Mouse (Mus musculus) embryonic facial prominence, embryonic 12.5 days (tissue): Measurements from ENCODE around the gene Plxna1. TPM values are rescaled to one million over a fixed set of nuclear protein-coding genes. Genes with fewer than 3 reads are reported as not detected.

Source experiments
- ATAC-seq: fragments of 200-750 bp; cut with Nextera tagmentation; 2 replicates; pipeline ENCODE4 v1.8.0; 2017; ENCODE audit not compliant: insufficient number of reproducible peaks, insufficient read depth, low FRiP score, low TSS enrichment
- H3K27ac ChIP-seq: fragments of 300-500 bp; sonication (generic); 2 replicates; pipeline ENCODE4 v1.5.1; 2016; ENCODE audit warnings: mild to moderate bottlenecking
- H3K27me3 ChIP-seq: fragments of 300-500 bp; sonication (generic); 2 replicates; pipeline ENCODE4 v1.6.1; 2016; ENCODE audit warnings: mild to moderate bottlenecking, moderate library complexity
- H3K36me3 ChIP-seq: fragments of 300-500 bp; sonication (generic); 2 replicates; pipeline ENCODE4 v1.6.1; 2016; ENCODE audit warnings: mild to moderate bottlenecking
- H3K4me1 ChIP-seq: fragments of 300-500 bp; sonication (generic); 2 replicates; pipeline ENCODE4 v1.6.1; 2016
- H3K4me2 ChIP-seq: fragments of 300-500 bp; sonication (generic); replicated peaks from 2 replicates; pipeline ENCODE4 v1.6.1; 2016; ENCODE audit warnings: mild to moderate bottlenecking, moderate library complexity
- H3K4me3 ChIP-seq: fragments of 300-500 bp; sonication (generic); 2 replicates; pipeline ENCODE4 v1.5.1; 2016; ENCODE audit warnings: mild to moderate bottlenecking
- H3K9ac ChIP-seq: fragments of 300-500 bp; sonication (generic); 2 replicates; pipeline ENCODE4 v1.6.1; 2016; ENCODE audit warnings: mild to moderate bottlenecking, moderate library complexity
- H3K9me3 ChIP-seq: fragments of 300-500 bp; sonication (generic); 2 replicates; pipeline ENCODE4 v1.6.1; 2016; ENCODE audit warnings: mild to moderate bottlenecking, moderate library complexity
- WGBS: fragments of 180-500 bp; shearing (Covaris S2); methylation state at CpG from one replicate; pipeline ENCODE4 v1.1.7; 2016; 5-methylcytosine and 5-hydroxymethylcytosine counted together
- polyA plus RNA-seq: library from polyadenylated mRNA; unstranded; fragments of >200 nt; fragmentation: Nextera tagmentation; extraction: Ambion mirVana; gene quantifications from 2 replicates; pipeline ENCODE4 v1.2.1, GENCODE M21; 2016

Gene Plxna1
- polyA plus RNA-seq, 1 experiment from 2014 or later = 37.1 TPM

DNA sequence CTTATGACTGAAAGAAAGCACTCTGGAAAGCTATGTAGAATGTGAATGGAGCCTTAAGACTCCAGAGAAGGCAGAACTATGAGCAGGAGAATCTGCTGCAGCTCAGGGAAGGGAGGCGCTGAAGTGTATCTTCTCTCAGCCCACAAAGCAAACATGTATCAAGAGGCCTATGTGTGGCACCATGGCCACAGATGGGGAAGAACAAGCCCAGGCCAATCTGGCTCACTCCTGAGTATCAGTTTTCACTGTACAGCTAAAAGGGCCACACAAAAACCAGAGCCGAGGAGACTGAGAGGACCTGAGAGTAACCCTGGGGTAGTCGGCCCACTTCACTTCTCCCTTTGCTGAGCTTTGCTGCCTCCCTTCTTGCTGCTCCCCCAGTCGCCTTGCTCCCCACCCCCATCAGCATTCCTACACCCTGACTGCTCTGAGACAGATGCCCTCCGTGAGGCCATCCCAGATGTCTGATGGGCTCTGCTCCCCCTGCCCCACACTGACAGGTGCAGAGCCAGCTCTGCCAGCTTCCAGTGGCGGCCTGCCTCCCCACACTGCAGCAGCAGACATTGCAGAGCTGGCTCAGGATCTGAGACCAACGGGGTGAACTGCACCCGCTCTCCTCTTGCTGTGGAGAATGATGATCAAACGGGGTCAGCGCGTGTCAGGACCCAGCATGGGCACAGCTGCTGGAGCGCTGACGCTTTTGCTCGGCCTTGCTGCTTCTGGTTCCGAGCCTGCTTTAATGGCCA, 34.5 kb downstream of the Plxna1 start:
- H3K36me3 ChIP-seq = peaks cover 88% of the 10 kb centered on the region
- H3K9me3 ChIP-seq = no peaks in the 10 kb centered on the region
- ATAC-seq = no peak
- H3K4me1 ChIP-seq = no peaks in the 10 kb centered on the region
- no peak overlapping the region for H3K4me2 ChIP-seq
- 72% methylated on average over 15 of the region's 15 CpGs for WGBS
- H3K27ac ChIP-seq = peak overlapping the region; percentile 9; the same call in 1 of the 2 replicates
- H3K4me3 ChIP-seq = no peak overlapping the region
- no peaks in the 10 kb centered on the region for H3K27me3 ChIP-seq
- no peak overlapping the region for H3K9ac ChIP-seq

DNA sequence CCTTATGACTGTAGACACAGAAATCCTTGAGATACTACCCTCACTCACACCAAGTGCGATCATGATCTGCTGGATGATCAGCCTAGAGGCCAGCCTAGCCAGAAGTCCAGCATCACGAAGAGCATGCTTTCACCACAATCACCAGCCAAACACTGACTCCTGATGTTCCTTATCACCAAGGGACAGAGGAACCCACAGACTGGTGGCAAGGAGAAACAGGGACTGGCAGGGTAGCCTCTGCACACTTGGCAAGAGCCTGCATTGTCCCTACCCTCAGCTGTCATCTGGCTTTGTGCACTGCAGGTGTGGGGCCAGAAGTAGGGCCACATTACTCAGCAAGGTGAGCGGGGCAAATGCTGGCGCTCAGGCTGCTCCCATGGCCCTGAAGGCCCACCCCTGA, 37.6 kb downstream of the Plxna1 start:
- Histone ChIP-seq H3K36me3 (peaks cover 88% of the 10 kb centered on the region), H3K4me3 (no peak overlapping the region), H3K27ac (no peak overlapping the region), H3K9ac (no peak overlapping the region), H3K4me1 (no peaks in the 10 kb centered on the region), H3K27me3 (no peaks in the 10 kb centered on the region), H3K9me3 (no peaks in the 10 kb centered on the region), H3K4me2 (no peak overlapping the region)
- WGBS = 95% methylated on average over 4 of the region's 4 CpGs
- ATAC-seq = no peak

DNA sequence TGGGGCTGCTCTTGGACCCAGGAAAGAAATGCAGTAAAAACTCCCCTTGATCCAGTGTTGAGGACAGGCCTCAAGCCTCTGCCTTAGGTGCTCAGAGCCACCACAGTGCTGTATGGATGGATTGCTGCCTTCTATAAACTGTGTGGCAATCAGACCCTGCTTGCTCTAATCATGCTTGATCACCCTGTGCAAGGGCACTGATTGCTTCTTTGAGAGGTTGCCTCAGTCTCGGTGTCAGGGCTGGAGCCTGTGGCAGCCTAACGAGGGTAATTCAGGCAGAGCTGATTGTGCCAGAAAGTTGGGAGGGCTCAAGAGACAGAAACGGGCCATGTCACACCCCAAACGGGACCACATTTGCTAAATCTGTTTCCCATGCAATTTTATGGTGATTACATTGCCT, 47.2 kb downstream of the Plxna1 start:
- 46% methylated on average over 4 of the region's 4 CpGs for WGBS
- Histone ChIP-seq H3K27ac (no peak overlapping the region), H3K36me3 (peaks cover 40% of the 10 kb centered on the region), H3K4me3 (no peak overlapping the region), H3K4me1 (no peaks in the 10 kb centered on the region), H3K9ac (no peak overlapping the region), H3K27me3 (no peaks in the 10 kb centered on the region), H3K9me3 (no peaks in the 10 kb centered on the region), H3K4me2 (no peak overlapping the region)
- ATAC-seq = no peak

DNA sequence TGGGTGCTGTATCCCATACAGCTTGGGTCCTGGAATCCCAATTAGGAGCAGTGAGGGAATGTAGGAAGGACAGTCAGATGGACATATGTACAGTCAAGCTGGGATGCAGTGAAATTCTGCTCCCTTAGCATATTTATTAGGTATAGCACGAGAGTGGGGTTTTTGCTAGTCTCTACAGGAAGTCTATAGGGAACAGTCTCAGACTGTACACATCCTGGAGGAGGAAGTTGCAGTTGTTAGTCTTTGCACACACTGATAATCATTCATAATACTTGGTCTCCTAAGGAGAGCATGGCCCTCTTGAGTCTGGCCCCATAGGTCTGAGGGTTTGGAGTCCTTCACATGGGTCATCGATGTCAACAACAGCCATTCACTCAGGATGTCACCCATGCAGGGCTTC, 50.9 kb downstream of the Plxna1 start:
- WGBS = 86% methylated on average over 2 of the region's 2 CpGs

DNA sequence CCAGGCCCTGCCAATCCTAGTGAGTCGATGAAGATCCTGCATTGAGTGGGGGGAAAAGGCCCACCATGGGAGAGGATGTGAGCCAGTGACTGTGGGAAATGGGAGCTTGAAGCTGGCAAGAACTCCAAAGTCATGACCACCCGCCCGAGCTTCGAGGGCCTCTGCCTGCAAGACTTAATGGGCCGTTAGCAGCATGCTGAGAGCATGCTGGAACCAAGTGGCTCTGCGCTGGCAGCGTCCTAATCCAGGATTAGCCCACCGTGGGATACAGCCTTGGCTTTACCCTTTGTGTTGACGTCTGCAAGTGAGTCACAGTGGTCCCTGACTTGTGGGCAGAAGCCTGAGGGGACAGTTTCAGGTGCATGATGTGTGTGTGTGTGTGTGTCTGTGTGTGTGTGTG, 52.2 kb downstream of the Plxna1 start:
- 0 out of 2 replicates have a peak, but pooled peaks cover 4% of the 10 kb centered on the region for H3K9me3 ChIP-seq
- H3K27ac ChIP-seq = no peak overlapping the region
- no peak overlapping the region for H3K4me2 ChIP-seq
- H3K4me1 ChIP-seq = no peaks in the 10 kb centered on the region
- 48% methylated on average over 9 of the region's 9 CpGs for whole genome bisulfite sequencing
- no peak overlapping the region for H3K4me3 ChIP-seq
- no peaks in the 10 kb centered on the region for H3K27me3 ChIP-seq
- ATAC-seq = no peak
- no peak overlapping the region for H3K9ac ChIP-seq
- H3K36me3 ChIP-seq = no peaks in the 10 kb centered on the region

More for the DNA sequence above, 50.9 kb downstream of the Plxna1 start:
- H3K4me2 ChIP-seq = no peak overlapping the region
- 0 out of 2 replicates have a peak, but pooled peaks cover 1% of the 10 kb centered on the region for H3K9me3 ChIP-seq
- H3K27me3 ChIP-seq = no peaks in the 10 kb centered on the region
- H3K36me3 ChIP-seq = peaks cover 3% of the 10 kb centered on the region; the same call in 1 of the 2 replicates
- no peak overlapping the region for H3K4me3 ChIP-seq
- H3K4me1 ChIP-seq = no peaks in the 10 kb centered on the region
- no peak for ATAC-seq
- H3K27ac ChIP-seq = no peak overlapping the region
- H3K9ac ChIP-seq = no peak overlapping the region

DNA sequence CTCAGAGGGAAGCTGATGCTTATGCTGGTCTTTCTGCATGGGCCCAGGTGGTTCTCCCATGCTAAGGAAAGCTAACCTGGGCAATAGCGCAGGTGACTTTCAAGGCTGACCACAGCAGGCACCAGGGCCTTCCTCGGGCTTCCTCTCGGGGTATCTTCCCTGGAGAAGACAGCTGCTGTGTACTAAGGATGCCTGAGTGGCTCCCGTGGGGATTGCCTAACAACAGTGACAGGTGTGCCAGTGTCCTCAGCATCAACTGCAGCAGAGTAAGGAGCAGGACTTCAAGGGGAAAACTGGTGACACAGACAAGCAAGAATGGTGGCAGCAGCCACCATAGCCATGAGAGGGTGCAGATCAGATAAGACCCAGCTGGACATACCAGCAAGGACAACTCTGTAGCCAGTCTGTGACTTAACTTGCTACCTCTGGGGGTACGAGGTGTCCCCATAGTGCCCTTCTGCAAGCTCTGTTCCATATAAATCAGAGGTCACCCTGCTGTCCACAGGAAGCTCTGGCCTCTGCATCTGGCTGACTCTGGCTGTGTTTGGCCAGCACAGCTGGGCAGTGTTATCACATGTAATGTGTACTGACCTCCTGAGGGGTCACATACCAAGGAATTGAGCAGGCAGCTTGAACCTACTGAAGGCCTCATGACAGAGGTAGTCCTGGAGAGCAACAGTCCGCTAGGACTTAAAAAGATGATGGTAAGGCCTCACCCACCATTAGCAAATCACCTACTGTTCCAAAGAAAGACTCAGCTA, 54.0 kb downstream of the Plxna1 start:
- H3K9ac ChIP-seq = no peak overlapping the region
- H3K4me3 ChIP-seq = no peak overlapping the region
- no peak overlapping the region for H3K27ac ChIP-seq
- no peak overlapping the region for H3K4me2 ChIP-seq
- 0 out of 2 replicates have a peak, but pooled peaks cover 4% of the 10 kb centered on the region for H3K9me3 ChIP-seq
- WGBS = 70% methylated on average over 6 of the region's 6 CpGs
- ATAC-seq = no peak
- H3K4me1 ChIP-seq = no peaks in the 10 kb centered on the region
- no peaks in the 10 kb centered on the region for H3K27me3 ChIP-seq
- H3K36me3 ChIP-seq = no peaks in the 10 kb centered on the region

DNA sequence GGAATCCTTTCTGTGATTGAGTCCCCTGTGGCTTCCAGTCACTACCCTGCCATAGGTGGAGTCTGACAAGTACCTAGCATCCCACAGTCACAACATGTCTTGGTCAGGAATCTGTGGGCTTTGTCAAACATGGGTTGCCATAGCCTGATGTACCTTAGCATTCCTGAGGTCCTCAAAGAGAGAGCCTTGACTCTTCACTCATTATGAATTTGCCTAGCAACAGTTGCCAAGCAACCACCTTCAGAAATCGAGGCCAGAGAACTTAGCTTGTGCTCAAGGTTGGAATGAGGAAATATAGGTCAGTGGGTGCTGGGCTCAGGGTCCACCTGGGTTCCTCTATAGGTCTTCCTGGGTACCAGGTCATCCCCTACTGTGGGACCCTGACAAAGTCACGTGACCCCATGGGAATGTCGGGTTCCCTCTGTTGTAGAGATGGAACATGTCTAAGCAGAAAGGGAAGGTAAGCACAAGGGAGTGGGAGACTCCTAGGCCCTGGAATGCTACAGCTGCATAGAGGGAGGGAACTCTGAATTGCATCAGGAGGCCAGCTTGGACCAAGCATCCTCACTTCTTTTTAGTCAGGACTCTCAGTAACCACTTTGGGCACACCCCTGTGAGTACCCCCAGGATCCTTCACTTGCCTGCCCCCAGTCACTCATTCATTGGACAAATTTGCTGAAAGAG, 57.9 kb downstream of the Plxna1 start:
- no peak overlapping the region for H3K4me2 ChIP-seq
- no peak for ATAC-seq
- H3K36me3 ChIP-seq = no peaks in the 10 kb centered on the region
- H3K4me1 ChIP-seq = no peaks in the 10 kb centered on the region
- no peak overlapping the region for H3K9ac ChIP-seq
- WGBS = 66% methylated on average over 3 of the region's 3 CpGs
- 0 out of 2 replicates have a peak, but pooled peaks cover 4% of the 10 kb centered on the region for H3K9me3 ChIP-seq
- no peak overlapping the region for H3K4me3 ChIP-seq
- no peaks in the 10 kb centered on the region for H3K27me3 ChIP-seq
- H3K27ac ChIP-seq = no peak overlapping the region

DNA sequence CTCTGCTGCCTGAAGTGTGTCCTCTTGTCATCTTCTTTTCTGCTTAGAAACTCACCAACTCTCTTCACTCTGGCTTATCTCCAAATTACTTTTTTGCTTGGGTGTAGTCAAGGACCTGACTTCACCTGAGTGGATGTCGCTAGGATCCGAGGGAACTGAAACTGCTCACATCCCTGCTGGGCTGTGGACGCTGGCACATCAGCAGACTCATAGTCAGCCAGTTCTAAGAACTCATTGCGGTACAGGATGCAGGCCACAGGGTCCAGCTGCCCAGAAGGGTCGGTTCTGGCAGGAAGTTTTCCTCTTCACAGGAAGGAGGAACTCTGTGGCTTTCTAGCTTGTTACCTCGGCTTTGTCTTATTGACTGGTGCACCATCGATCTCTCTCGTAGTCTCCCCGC, 62.6 kb downstream of the Plxna1 start:
- Histone ChIP-seq H3K9ac (no peak overlapping the region), H3K27me3 (no peaks in the 10 kb centered on the region), H3K4me3 (no peak overlapping the region), H3K36me3 (no peaks in the 10 kb centered on the region), H3K4me1 (no peaks in the 10 kb centered on the region), H3K9me3 (no peaks in the 10 kb centered on the region), H3K27ac (no peak overlapping the region), H3K4me2 (no peak overlapping the region)
- no peak for ATAC-seq
- WGBS = 78% methylated on average over 9 of the region's 9 CpGs

DNA sequence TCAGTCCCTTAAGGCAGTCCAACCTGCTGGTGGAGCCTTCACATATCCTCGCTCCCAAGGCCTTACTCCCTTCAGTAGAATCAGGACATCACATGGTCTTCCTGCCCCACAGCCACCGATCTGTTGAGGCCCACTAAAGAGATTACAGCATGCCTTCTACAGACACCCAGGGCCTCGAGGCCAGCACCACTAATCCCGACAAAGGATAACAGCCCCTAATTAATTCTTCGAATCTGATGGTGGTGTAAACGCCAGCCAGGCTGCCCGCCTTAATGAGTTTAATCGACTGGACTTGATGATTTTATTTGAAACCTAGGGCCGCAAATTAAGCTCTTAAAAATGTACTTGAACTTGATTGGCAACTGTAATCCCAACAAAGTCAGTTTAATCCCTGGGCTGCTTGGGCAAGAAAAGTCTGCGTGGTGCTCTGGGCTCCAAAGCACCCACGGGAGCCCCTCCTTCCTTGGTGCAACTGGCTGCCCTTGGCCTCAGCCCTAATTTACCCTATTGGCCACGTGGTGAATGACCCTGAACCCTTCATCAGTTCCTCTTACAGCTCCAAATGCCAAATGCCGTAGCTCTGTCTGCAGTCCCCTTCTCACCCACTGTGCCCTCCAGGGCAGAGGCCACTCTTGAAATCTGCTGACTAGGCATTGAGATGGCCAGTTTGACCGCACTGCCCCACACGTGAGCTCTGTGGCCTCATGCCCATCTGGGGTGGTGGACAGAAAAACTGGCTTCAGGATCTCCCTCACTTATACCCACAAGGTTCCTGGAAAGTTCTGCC, 65.3 kb downstream of the Plxna1 start:
- no peak for ATAC-seq
- Histone ChIP-seq H3K4me3 (no peak overlapping the region), H3K27me3 (no peaks in the 10 kb centered on the region), H3K4me2 (no peak overlapping the region), H3K36me3 (no peaks in the 10 kb centered on the region), H3K9me3 (no peaks in the 10 kb centered on the region), H3K4me1 (no peaks in the 10 kb centered on the region), H3K9ac (no peak overlapping the region), H3K27ac (no peak overlapping the region)
- 66% methylated on average over 15 of the region's 15 CpGs for WGBS

DNA sequence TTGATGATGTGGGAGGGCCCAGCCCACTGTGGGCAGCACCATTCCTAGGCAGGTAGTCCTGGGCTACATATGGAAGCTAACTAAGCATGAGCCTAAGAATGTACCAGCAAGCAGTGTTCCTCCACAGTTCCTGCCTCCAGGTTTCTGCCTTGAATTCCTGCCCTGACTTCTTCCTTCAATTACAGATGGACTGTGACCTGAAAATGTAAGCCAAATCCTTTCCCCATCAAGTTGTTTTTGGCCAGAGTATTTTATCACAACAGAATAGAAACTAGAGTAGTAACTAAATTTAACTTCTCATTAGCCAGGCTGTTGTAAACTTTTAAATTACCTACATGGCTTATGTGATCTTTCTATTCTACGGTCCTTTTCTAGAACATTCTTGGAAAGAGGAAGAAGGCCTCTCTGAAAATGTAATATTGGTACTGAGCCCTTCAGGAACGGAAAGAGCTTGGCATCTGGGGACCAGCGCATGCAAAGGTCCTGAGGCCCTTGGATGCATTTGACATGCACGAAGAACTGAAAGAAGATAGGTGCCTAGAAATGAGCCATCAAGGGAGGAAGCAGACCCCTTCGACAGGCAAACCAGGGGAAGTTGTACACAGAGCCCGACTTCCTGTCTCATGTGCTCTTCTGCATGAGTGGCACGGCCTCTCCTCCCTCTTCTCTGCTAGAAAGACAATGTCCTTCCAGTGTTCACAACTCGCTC, 66.3 kb downstream of the Plxna1 start:
- no peaks in the 10 kb centered on the region for H3K4me1 ChIP-seq
- no peak overlapping the region for H3K9ac ChIP-seq
- 81% methylated on average over 8 of the region's 8 CpGs for WGBS
- H3K36me3 ChIP-seq = no peaks in the 10 kb centered on the region
- no peaks in the 10 kb centered on the region for H3K27me3 ChIP-seq
- no peak overlapping the region for H3K4me2 ChIP-seq
- no peak overlapping the region for H3K4me3 ChIP-seq
- no peaks in the 10 kb centered on the region for H3K9me3 ChIP-seq
- no peak for ATAC-seq
- H3K27ac ChIP-seq = no peak overlapping the region

DNA sequence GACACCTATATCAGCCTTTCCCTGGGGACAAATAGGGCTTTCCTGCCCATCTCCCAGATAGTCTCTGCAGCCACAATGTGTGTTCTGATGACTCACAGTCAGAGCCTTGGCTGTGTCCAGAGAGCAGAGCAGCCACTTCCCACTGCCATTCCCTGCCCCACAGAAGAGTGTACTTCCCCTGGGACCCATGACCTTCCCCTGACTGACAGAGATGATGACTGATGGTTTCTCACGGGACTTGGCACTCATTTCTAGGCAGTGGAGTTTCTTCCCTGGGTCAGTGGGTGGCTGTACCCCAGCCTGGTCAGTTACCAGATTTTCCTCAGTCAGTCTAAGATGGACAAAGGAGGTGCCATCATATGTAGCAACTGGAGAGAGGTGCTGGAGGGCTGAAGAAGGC, 67.8 kb downstream of the Plxna1 start:
- no peaks in the 10 kb centered on the region for H3K4me1 ChIP-seq
- no peak overlapping the region for H3K4me2 ChIP-seq
- no peak overlapping the region for H3K27ac ChIP-seq
- H3K4me3 ChIP-seq = no peak overlapping the region
- H3K36me3 ChIP-seq = no peaks in the 10 kb centered on the region
- no peak overlapping the region for H3K9ac ChIP-seq
- H3K9me3 ChIP-seq = no peaks in the 10 kb centered on the region
- ATAC-seq = no peak
- WGBS = 41% methylated on average over 1 of the region's 1 CpGs
- H3K27me3 ChIP-seq = no peaks in the 10 kb centered on the region
